Mouse (Mus musculus): ENCODE data around the gene Olig3. TPM values are rescaled to one million over a fixed set of nuclear protein-coding genes. Genes with fewer than 3 reads are reported as not detected.
A peak's percentile ranks its signal among the peaks of the same experiment; 100 is the strongest.

Olig3 gene
- total and polyA plus RNA-seq, 3 experiments, result not detected

GRCm38 (mm10) chr10:19344039-19344438 lies 12.3 kb upstream of the Olig3 start:
- no peaks in the 10 kb centered on the region for H3K79me2 ChIP-seq (ENCODE audit: control insufficient read depth, insufficient read depth, low read length, poor library complexity)
- H3K9ac ChIP-seq (ENCODE audit: control insufficient read depth, low read depth, low read length, poor library complexity, severe bottlenecking), result no peak overlapping the region
- H3K9me3 ChIP-seq (replicated peaks; ENCODE audit: insufficient read depth, low read length), result no peaks in the 10 kb centered on the region
- no peak for DNase-seq (ENCODE audit: low read depth, low spot score)
- H3K27ac ChIP-seq (ENCODE audit: control insufficient read depth, low read depth, low read length), result no peak overlapping the region
- H3K4me3 ChIP-seq (ENCODE audit: control insufficient read depth in 1 of 2, insufficient read depth in 1 of 2, low read depth in 2 of 2, low read length in 2 of 2), result no peak overlapping the region
- TF ChIP-seq MAFK (IDR thresholded peaks at IDR 0.05; ENCODE audit: borderline replicate concordance, low read depth, low read length) (peak; percentile 82), CTCF (IDR thresholded peaks at IDR 0.05 in 2 of 3, conservative IDR thresholded peaks at IDR 0.05 in 1 of 3; ENCODE audit: control insufficient read depth in 1 of 3, insufficient read depth in 1 of 3, low read depth in 2 of 3, low read length in 3 of 3, poor library complexity in 1 of 3, severe bottlenecking in 1 of 3) (no peak)
- H3K27me3 ChIP-seq (ENCODE audit: control insufficient read depth in 1 of 2, insufficient read depth in 2 of 2, low read length in 2 of 2), result no peaks in the 10 kb centered on the region
- H3K4me1 ChIP-seq (ENCODE audit: control insufficient read depth in 1 of 2, insufficient read depth in 2 of 2, low read length in 2 of 2), result no peaks in the 10 kb centered on the region
- H3K36me3 ChIP-seq (ENCODE audit: control insufficient read depth in 1 of 2, insufficient read depth in 2 of 2, low read length in 2 of 2), result no peaks in the 10 kb centered on the region

GRCm38 (mm10) chr10:19349326-19349725 lies 7.0 kb upstream of the Olig3 start:
- Histone ChIP-seq H3K79me2 (ENCODE audit: control insufficient read depth, insufficient read depth, low read length, poor library complexity) (no peaks in the 10 kb centered on the region), H3K4me3 (ENCODE audit: control insufficient read depth in 1 of 2, insufficient read depth in 1 of 2, low read depth in 2 of 2, low read length in 2 of 2) (no peak overlapping the region), H3K36me3 (ENCODE audit: control insufficient read depth in 1 of 2, insufficient read depth in 2 of 2, low read length in 2 of 2) (no peaks in the 10 kb centered on the region), H3K9me3 (replicated peaks; ENCODE audit: insufficient read depth, low read length) (no peaks in the 10 kb centered on the region), H3K4me1 (ENCODE audit: control insufficient read depth in 1 of 2, insufficient read depth in 2 of 2, low read length in 2 of 2) (no peaks in the 10 kb centered on the region), H3K27ac (ENCODE audit: control insufficient read depth, low read depth, low read length) (no peak overlapping the region), H3K9ac (ENCODE audit: control insufficient read depth, low read depth, low read length, poor library complexity, severe bottlenecking) (no peak overlapping the region), H3K27me3 (ENCODE audit: control insufficient read depth in 1 of 2, insufficient read depth in 2 of 2, low read length in 2 of 2) (no peaks in the 10 kb centered on the region)
- no peak for TF ChIP-seq ZMIZ1 (IDR thresholded peaks at IDR 0.05; ENCODE audit: low read depth, low read length)
- no peak for TF ChIP-seq MAZ (IDR thresholded peaks at IDR 0.05; ENCODE audit: low read depth, low read length)
- no peak for TF ChIP-seq GABPA (IDR thresholded peaks at IDR 0.05; ENCODE audit: low read depth, low read length)
- DNase-seq (ENCODE audit: low read depth, low spot score), result no peak

GRCm38 (mm10) chr10:19352006-19352877 lies 4.1 kb upstream of the Olig3 start:
- DNase-seq (ENCODE audit: low read depth, low spot score), result no peak
- H3K36me3 ChIP-seq (ENCODE audit: control insufficient read depth in 1 of 2, insufficient read depth in 2 of 2, low read length in 2 of 2), result no peaks in the 10 kb centered on the region
- no peak overlapping the region for H3K4me3 ChIP-seq (ENCODE audit: control insufficient read depth in 1 of 2, insufficient read depth in 1 of 2, low read depth in 2 of 2, low read length in 2 of 2)
- no peak overlapping the region for H3K27ac ChIP-seq (ENCODE audit: control insufficient read depth, low read depth, low read length)
- H3K9me3 ChIP-seq (replicated peaks; ENCODE audit: insufficient read depth, low read length), result no peaks in the 10 kb centered on the region
- no peaks in the 10 kb centered on the region for H3K4me1 ChIP-seq (ENCODE audit: control insufficient read depth in 1 of 2, insufficient read depth in 2 of 2, low read length in 2 of 2)
- H3K27me3 ChIP-seq (ENCODE audit: control insufficient read depth in 1 of 2, insufficient read depth in 2 of 2, low read length in 2 of 2), result no peaks in the 10 kb centered on the region; a peak in 1 of 4 replicates
- no peak for TF ChIP-seq CTCF (IDR thresholded peaks at IDR 0.05 in 2 of 3, conservative IDR thresholded peaks at IDR 0.05 in 1 of 3; ENCODE audit: control insufficient read depth in 1 of 3, insufficient read depth in 1 of 3, low read depth in 2 of 3, low read length in 3 of 3, poor library complexity in 1 of 3, severe bottlenecking in 1 of 3)
- TF ChIP-seq GATA1 (IDR thresholded peaks at IDR 0.05; ENCODE audit: low read depth, low read length), result no peak
- TF ChIP-seq MYC (IDR thresholded peaks at IDR 0.05; ENCODE audit: low read depth, low read length), result no peak
- TF ChIP-seq NRF1 (IDR thresholded peaks at IDR 0.05; ENCODE audit: insufficient read depth, low read depth, low read length, poor library complexity, severe bottlenecking), result no peak
- TF ChIP-seq RCOR1 (IDR thresholded peaks at IDR 0.05; ENCODE audit: low read depth, low read length), result no peak
- no peak for TF ChIP-seq POLR2A (IDR thresholded peaks at IDR 0.05; ENCODE audit: control insufficient read depth in 1 of 2, insufficient read depth in 1 of 2, low read depth in 1 of 2, low read length in 2 of 2, poor library complexity in 1 of 2)
- TF ChIP-seq SMC3 (IDR thresholded peaks at IDR 0.05; ENCODE audit: low read depth, low read length), result no peak
- no peak for TF ChIP-seq JUND (IDR thresholded peaks at IDR 0.05; ENCODE audit: low read depth, low read length)
- no peak for TF ChIP-seq ZC3H11A (IDR thresholded peaks at IDR 0.05; ENCODE audit: low read depth, low read length)
- no peak for TF ChIP-seq BHLHE40 (IDR thresholded peaks at IDR 0.05; ENCODE audit: borderline replicate concordance, low read depth, low read length)
- no peak for TF ChIP-seq POLR2AphosphoS2 (IDR thresholded peaks at IDR 0.05; ENCODE audit: low read length)
- no peak for TF ChIP-seq E2F4 (IDR thresholded peaks at IDR 0.05; ENCODE audit: borderline replicate concordance, low read depth, low read length)
- no peak overlapping the region for H3K9ac ChIP-seq (ENCODE audit: control insufficient read depth, low read depth, low read length, poor library complexity, severe bottlenecking)
- no peaks in the 10 kb centered on the region for H3K79me2 ChIP-seq (ENCODE audit: control insufficient read depth, insufficient read depth, low read length, poor library complexity)

All from MEL (cell line).